Mouse (Mus musculus) heart, embryonic 14.5 days (tissue): ENCODE measurements around the gene Ccs. TPM values are rescaled to one million over a fixed set of nuclear protein-coding genes. Genes with fewer than 3 reads are reported as not detected.

Experiments
- ATAC-seq: fragments of 200-750 bp; cut with Nextera tagmentation; 2 replicates; pipeline ENCODE4 v1.8.0; 2017; ENCODE audit warnings: low read depth, moderate TSS enrichment; ENCODE audit not compliant: insufficient number of reproducible peaks, insufficient read depth, low FRiP score
- H3K27ac ChIP-seq, 2 experiments: fragments of 200-500 bp in 1 of 2; fragments of 300-500 bp in 1 of 2; sonication (generic) in 1 of 2; replicated peaks in 1 of 2; 2 replicates each; pipeline ENCODE4 v1.5.1; 2012 to 2014; ENCODE audit warnings: low read depth in 2 of 2, low read length in 2 of 2, control low read depth in 1 of 2, mild to moderate bottlenecking in 1 of 2, mixed read lengths in 1 of 2; ENCODE audit not compliant: control insufficient read depth in 1 of 2, insufficient read depth in 1 of 2
- H3K27me3 ChIP-seq: fragments of 300-500 bp; sonication (generic); 2 replicates; pipeline ENCODE4 v1.6.1; 2014; ENCODE audit warnings: mild to moderate bottlenecking, low read length, control low read depth; ENCODE audit not compliant: control insufficient read depth, insufficient read depth
- H3K36me3 ChIP-seq: fragments of 300-500 bp; sonication (generic); 2 replicates; pipeline ENCODE4 v1.6.1; 2014; ENCODE audit warnings: mild to moderate bottlenecking, control low read depth, low read length, mixed read lengths; ENCODE audit not compliant: control insufficient read depth, insufficient read depth
- H3K4me1 ChIP-seq, 2 experiments: fragments of 200-500 bp in 1 of 2; fragments of 300-500 bp in 1 of 2; sonication (generic) in 1 of 2; 2 replicates each; pipeline ENCODE4 v1.6.1; 2012 to 2014; ENCODE audit warnings: low read length in 2 of 2, control low read depth in 1 of 2, mixed read lengths in 1 of 2; ENCODE audit not compliant: control insufficient read depth in 2 of 2, insufficient read depth in 2 of 2
- H3K4me2 ChIP-seq: fragments of 300-500 bp; sonication (generic); 2 replicates; pipeline ENCODE4 v1.6.1; 2014; ENCODE audit warnings: mild to moderate bottlenecking, low read length
- H3K4me3 ChIP-seq, 2 experiments: fragments of 200-500 bp in 1 of 2; fragments of 300-500 bp in 1 of 2; sonication (generic) in 1 of 2; 2 replicates each; pipeline ENCODE4 v1.5.1; 2012 to 2014; ENCODE audit warnings: low read length in 2 of 2, mild to moderate bottlenecking in 2 of 2, control low read depth in 1 of 2, low read depth in 1 of 2, moderate library complexity in 1 of 2; ENCODE audit not compliant: control insufficient read depth in 1 of 2, insufficient read depth in 1 of 2
- H3K9ac ChIP-seq: fragments of 300-500 bp; sonication (generic); 2 replicates; pipeline ENCODE4 v1.6.1; 2014; ENCODE audit warnings: mild to moderate bottlenecking, low read length
- H3K9me3 ChIP-seq: fragments of 300-500 bp; sonication (generic); 2 replicates; pipeline ENCODE4 v1.6.1; 2016; ENCODE audit warnings: low read length, control low read depth; ENCODE audit not compliant: control insufficient read depth
- WGBS: fragments of 180-500 bp; shearing (Covaris S2); extraction: QIAGEN DNeasy Blood & Tissue Kit; methylation state at CpG from one replicate; pipeline ENCODE4 v1.1.7; 2014; 5-methylcytosine and 5-hydroxymethylcytosine counted together
- polyA plus RNA-seq: library from polyadenylated mRNA; unstranded; fragments of >200 nt; fragmentation: Nextera tagmentation; extraction: Ambion mirVana; gene quantifications from 2 replicates; pipeline ENCODE4 v1.2.1, GENCODE M21; 2014

The Ccs gene
- polyA plus RNA-seq, 1 experiment from 2014 or later, result 38.8 TPM

GRCm38 (mm10) chr19:4850281-4850680 is 11.1 kb upstream of the Ccs start:
- no peak overlapping the region for H3K4me2 ChIP-seq
- no peak overlapping the region for H3K27ac ChIP-seq
- 38% methylated on average over 5 of the region's 5 CpGs for WGBS
- H3K4me3 ChIP-seq, result no peak overlapping the region
- H3K27me3 ChIP-seq, result no peaks in the 10 kb centered on the region; the same call in 1 of the 2 replicates
- no peak for ATAC-seq
- no peaks in the 10 kb centered on the region for H3K36me3 ChIP-seq
- no peak overlapping the region for H3K9ac ChIP-seq
- peaks cover under 1 to 3% of the 10 kb centered on the region in 2 experiments; a peak in 2 of 4 replicates for H3K4me1 ChIP-seq
- no peaks in the 10 kb centered on the region for H3K9me3 ChIP-seq

DNA sequence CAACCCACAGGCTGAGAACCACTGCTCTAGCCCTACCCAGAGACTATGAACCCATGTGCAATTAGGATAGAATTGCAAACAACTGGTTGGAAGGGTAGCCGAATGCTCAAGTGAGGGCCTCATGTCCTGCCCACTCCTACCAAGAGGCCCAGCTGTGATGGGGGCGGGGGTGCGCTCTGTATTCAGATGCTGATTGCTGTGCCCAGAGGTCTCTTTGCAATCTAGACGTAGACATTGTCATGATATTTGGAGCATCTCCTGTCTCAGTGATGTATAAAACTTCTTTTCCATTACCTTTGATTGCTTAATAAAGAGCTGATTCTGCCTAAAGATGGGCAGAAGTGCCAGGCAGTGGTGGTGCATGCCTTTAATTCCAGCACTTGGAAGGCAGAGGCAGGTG is 10.7 kb upstream of the Ccs start:
- Histone ChIP-seq H3K9ac (no peak overlapping the region), H3K27ac (no peak overlapping the region), H3K27me3 (no peaks in the 10 kb centered on the region; the same call in 1 of the 2 replicates), H3K9me3 (no peaks in the 10 kb centered on the region), H3K4me2 (no peak overlapping the region), H3K4me1 (peaks cover 0 to 3% of the 10 kb centered on the region in 2 experiments; a peak in 1 of 4 replicates), H3K36me3 (no peaks in the 10 kb centered on the region), H3K4me3 (no peak overlapping the region)
- ATAC-seq, result no peak
- WGBS, result 55% methylated on average over 4 of the region's 4 CpGs

DNA sequence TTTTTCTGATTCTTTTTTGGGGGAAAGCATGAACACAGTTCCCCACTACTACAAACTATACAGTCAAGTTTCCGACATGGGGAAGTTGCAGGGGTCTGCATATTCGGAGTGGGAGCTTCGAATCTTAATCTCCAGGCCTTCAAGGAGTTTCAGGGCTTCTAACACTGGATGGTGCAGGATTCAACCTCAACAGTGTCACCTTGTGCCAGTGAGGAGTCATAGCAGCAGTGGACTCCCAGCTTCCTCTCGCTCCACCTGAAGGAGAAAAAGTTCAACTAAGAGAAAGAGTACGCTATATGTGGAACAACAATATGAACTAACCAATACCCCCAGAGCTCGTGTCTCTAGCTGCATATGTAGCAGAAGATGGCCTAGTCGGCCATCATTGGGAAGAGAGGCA is 8.4 kb upstream of the Ccs start:
- no peaks in the 10 kb centered on the region for H3K36me3 ChIP-seq
- peaks cover 1% of the 10 kb centered on the region for H3K27me3 ChIP-seq
- no peaks in the 10 kb centered on the region for H3K9me3 ChIP-seq
- H3K9ac ChIP-seq, result no peak overlapping the region
- WGBS, result 23% methylated on average over 7 of the region's 7 CpGs
- no peak overlapping the region for H3K4me3 ChIP-seq
- ATAC-seq, result no peak
- no peak overlapping the region for H3K4me2 ChIP-seq
- no peak overlapping the region for H3K27ac ChIP-seq
- H3K4me1 ChIP-seq, result no peaks in the 10 kb centered on the region

- 59% methylated on average over 2 of the region's 2 CpGs for WGBS
- Histone ChIP-seq H3K4me2 (no peak overlapping the region), H3K9me3 (no peaks in the 10 kb centered on the region), H3K4me3 (no peak overlapping the region), H3K4me1 (no peaks in the 10 kb centered on the region), H3K27me3 (peaks cover 17% of the 10 kb centered on the region), H3K9ac (no peak overlapping the region), H3K27ac (no peak overlapping the region), H3K36me3 (no peaks in the 10 kb centered on the region)
- no peak for ATAC-seq
These were observed 6.7 kb upstream of the Ccs start for GRCm38 (mm10) chr19:4845846-4846245.

- Histone ChIP-seq H3K4me3 (no peak overlapping the region), H3K4me2 (no peak overlapping the region), H3K27me3 (peaks cover 26% of the 10 kb centered on the region), H3K9me3 (no peaks in the 10 kb centered on the region), H3K4me1 (peaks cover 3 to 11% of the 10 kb centered on the region in 2 experiments; a peak in 3 of 4 replicates), H3K9ac (no peak overlapping the region), H3K36me3 (no peaks in the 10 kb centered on the region), H3K27ac (no peak overlapping the region)
- 45% methylated on average over 2 of the region's 2 CpGs for WGBS
- ATAC-seq, result no peak
These were observed 3.5 kb upstream of the Ccs start for GRCm38 (mm10) chr19:4842611-4843010.

GRCm38 (mm10) chr19:4840848-4841247 is 1.7 kb upstream of the Ccs start:
- WGBS, result 72% methylated on average over 9 of the region's 9 CpGs
- Histone ChIP-seq H3K4me1 (peaks cover 3 to 11% of the 10 kb centered on the region in 2 experiments; a peak in 3 of 4 replicates), H3K27ac (no peak overlapping the region), H3K4me3 (no peak overlapping the region), H3K9me3 (no peaks in the 10 kb centered on the region), H3K27me3 (peaks cover 26% of the 10 kb centered on the region), H3K36me3 (0 out of 2 replicates have a peak, but pooled peaks cover 2% of the 10 kb centered on the region), H3K9ac (no peak overlapping the region), H3K4me2 (no peak overlapping the region)
- no peak for ATAC-seq

DNA sequence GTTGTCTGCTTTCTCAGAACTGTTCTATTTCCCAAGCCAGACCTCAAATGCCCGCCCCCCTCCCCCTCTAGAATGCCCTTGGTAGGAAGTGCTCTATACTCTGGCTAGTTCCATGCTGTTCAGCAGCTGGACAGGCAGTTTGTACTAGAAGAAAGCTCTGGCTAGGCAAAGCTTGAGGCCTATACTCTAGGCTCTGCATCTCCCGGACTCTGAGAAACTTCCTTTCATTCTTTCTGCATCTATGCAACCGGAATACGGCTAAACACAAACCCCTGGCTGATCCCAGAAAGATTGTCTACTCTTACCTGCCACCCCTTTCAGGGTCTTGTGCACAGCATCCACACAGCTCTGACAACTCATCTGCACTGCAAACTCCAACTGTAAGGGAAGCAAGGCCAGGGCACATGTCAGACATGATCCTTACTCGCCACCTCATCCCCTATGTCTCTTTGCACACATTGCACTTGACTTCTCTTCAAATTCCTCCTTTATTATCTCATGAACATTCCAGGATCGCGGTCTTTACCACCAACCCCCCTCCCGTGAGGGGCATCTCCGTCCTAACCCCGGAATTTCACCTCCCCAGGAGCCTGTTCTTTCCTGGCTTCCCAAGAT is 499 bp downstream of the Ccs start:
- H3K9ac ChIP-seq, result peak overlapping the region; percentile 77
- no peaks in the 10 kb centered on the region for H3K9me3 ChIP-seq
- peak overlapping the region; percentile 98 for H3K4me2 ChIP-seq
- peaks cover 26% of the 10 kb centered on the region for H3K27me3 ChIP-seq
- 0 out of 4 replicates have a peak overlapping the region, but pooled peaks have one; percentile 2 to 8 for H3K27ac ChIP-seq
- H3K4me1 ChIP-seq, result peaks cover 3 to 11% of the 10 kb centered on the region in 2 experiments; a peak in 3 of 4 replicates
- no peak for ATAC-seq
- peak overlapping the region; percentile 54 to 79 for H3K4me3 ChIP-seq
- 30% methylated on average over 10 of the region's 10 CpGs for WGBS
- 0 out of 2 replicates have a peak, but pooled peaks cover 2% of the 10 kb centered on the region for H3K36me3 ChIP-seq

GRCm38 (mm10) chr19:4837049-4837448 is 2.1 kb downstream of the Ccs start:
- H3K27ac ChIP-seq, result no peak overlapping the region

More at GRCm38 (mm10) chr19:4837049-4837448, 2.1 kb downstream of the Ccs start:
- Histone ChIP-seq H3K9me3 (no peaks in the 10 kb centered on the region), H3K9ac (no peak overlapping the region), H3K4me1 (peaks cover 3 to 11% of the 10 kb centered on the region in 2 experiments; a peak in 3 of 4 replicates), H3K4me3 (no peak overlapping the region), H3K4me2 (no peak overlapping the region), H3K36me3 (peaks cover 14% of the 10 kb centered on the region), H3K27me3 (peaks cover 20% of the 10 kb centered on the region)
- 88% methylated on average over 6 of the region's 6 CpGs for WGBS
- ATAC-seq, result no peak
